Mouse (Mus musculus): ENCODE results near the gene Mrpl41. TPM values are rescaled to one million over a fixed set of nuclear protein-coding genes. Genes with fewer than 3 reads are reported as not detected.

Mrpl41 gene
- polyA plus RNA-seq, 1 experiment from 2014 or later, result 115 TPM

DNA sequence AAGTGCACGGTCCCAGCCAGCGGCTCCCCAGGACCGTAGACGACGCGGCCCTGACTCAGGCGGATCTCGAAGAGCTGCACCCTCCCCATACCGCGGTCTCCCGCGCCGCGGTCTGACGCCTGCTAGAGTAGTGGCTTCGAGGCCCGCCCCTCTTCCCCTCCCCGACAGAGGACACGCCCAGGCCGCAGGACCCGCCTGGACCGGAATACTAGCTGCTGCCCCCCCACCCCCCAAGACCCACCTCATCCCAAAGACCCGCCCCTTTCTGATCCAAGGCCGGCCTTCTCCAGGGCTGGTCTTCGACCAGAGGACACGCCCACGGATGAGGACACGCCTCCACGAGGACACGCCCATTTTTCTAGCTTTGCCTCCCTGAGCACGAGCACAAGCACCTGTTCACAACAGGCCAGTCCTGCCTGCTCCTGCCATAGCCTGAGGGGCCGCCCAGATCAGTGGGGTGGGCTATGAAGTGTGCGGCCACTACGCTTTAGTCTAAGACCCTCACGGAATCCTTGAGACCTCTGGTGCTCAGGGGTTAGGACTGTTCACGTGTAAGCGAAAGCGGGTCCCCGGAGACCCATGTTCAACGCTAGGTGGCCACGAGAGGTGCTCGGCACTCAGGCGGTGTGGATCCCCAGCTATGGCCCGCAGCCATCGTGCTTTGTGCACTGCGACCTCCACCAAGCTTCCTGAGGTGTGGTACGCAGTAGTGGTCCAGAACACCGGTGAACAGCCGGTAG lies 39.7 kb downstream of the Mrpl41 start, which contains the start of gene Arrdc1:
Arrdc1 (minus strand) TSS at position 196 of the 740 bp plus-strand sequence.
- Histone ChIP-seq H3K27me3 (ENCODE audit: insufficient read depth, low read length) (no peaks in the 10 kb centered on the region), H3K9me3 (ENCODE audit: low read depth, low read length) (no peaks in the 10 kb centered on the region), H3K4me1 (ENCODE audit: insufficient read depth) (no peaks in the 10 kb centered on the region), H3K4me3 (ENCODE audit: low read depth, low read length) (peak within 1 kb of the TSS; percentile 64), H3K4me2 (peak within 1 kb of the TSS; percentile 97), H3K9ac (peak within 1 kb of the TSS; percentile 71), H3K27ac (ENCODE audit: low read depth) (peak within 1 kb of the TSS; percentile 80), H3K36me3 (ENCODE audit: insufficient read depth) (no peaks in the 10 kb centered on the region)
- TF ChIP-seq CTCF (IDR thresholded peaks at IDR 0.05; ENCODE audit: low read depth), result peak; percentile 70
- DNase-seq (peak; percentile 97), ATAC-seq (ENCODE audit: insufficient read depth) (peak; percentile 95)
- 0% methylated on average over 49 of the region's 49 CpGs for WGBS

- 3% methylated on average over 19 of the region's 19 CpGs for WGBS
- no peak; the same call in 1 of the 2 replicates for ATAC-seq (ENCODE audit: insufficient read depth)
- Histone ChIP-seq H3K27ac (ENCODE audit: low read depth) (peak overlapping the region; percentile 80), H3K36me3 (ENCODE audit: insufficient read depth) (no peaks in the 10 kb centered on the region), H3K4me3 (ENCODE audit: low read depth, low read length) (peak overlapping the region; percentile 64), H3K4me1 (ENCODE audit: insufficient read depth) (no peaks in the 10 kb centered on the region), H3K4me2 (peak overlapping the region; percentile 97), H3K9ac (peak overlapping the region; percentile 71), H3K9me3 (ENCODE audit: low read depth, low read length) (no peaks in the 10 kb centered on the region), H3K27me3 (ENCODE audit: insufficient read depth, low read length) (no peaks in the 10 kb centered on the region)
- no peak for DNase-seq
- no peak for TF ChIP-seq CTCF (IDR thresholded peaks at IDR 0.05; ENCODE audit: low read depth)
These were observed 40.4 kb downstream of the Mrpl41 start for GRCm38 (mm10) chr2:24934441-24934963.

- no peak overlapping the region for H3K4me2 ChIP-seq
- ATAC-seq (ENCODE audit: insufficient read depth) (no peak), DNase-seq (no peak)
- WGBS, result 83% methylated on average over 5 of the region's 5 CpGs
- no peaks in the 10 kb centered on the region for H3K27me3 ChIP-seq (ENCODE audit: insufficient read depth, low read length)
- H3K36me3 ChIP-seq (ENCODE audit: insufficient read depth), result no peaks in the 10 kb centered on the region
- no peak overlapping the region for H3K4me3 ChIP-seq (ENCODE audit: low read depth, low read length)
- TF ChIP-seq CTCF (IDR thresholded peaks at IDR 0.05; ENCODE audit: low read depth), result no peak
- H3K9me3 ChIP-seq (ENCODE audit: low read depth, low read length), result no peaks in the 10 kb centered on the region
- 0 out of 2 replicates have a peak, but pooled peaks cover 4% of the 10 kb centered on the region for H3K4me1 ChIP-seq (ENCODE audit: insufficient read depth)
- H3K27ac ChIP-seq (ENCODE audit: low read depth), result peak overlapping the region; percentile 81
- no peak overlapping the region for H3K9ac ChIP-seq
These were observed 45.3 kb downstream of the Mrpl41 start for GRCm38 (mm10) chr2:24929593-24929992.

- 0 out of 2 replicates have a peak, but pooled peaks cover 4% of the 10 kb centered on the region for H3K4me1 ChIP-seq (ENCODE audit: insufficient read depth)
- H3K9ac ChIP-seq, result no peak overlapping the region
- peak overlapping the region; percentile 81 for H3K27ac ChIP-seq (ENCODE audit: low read depth)
- ATAC-seq (ENCODE audit: insufficient read depth) (peak; percentile 52; the same call in 1 of the 2 replicates), DNase-seq (peak; percentile 42)
- TF ChIP-seq CTCF (IDR thresholded peaks at IDR 0.05; ENCODE audit: low read depth), result no peak
- H3K4me2 ChIP-seq, result peak overlapping the region; percentile 37; the same call in 1 of the 2 replicates
- no peaks in the 10 kb centered on the region for H3K27me3 ChIP-seq (ENCODE audit: insufficient read depth, low read length)
- no peaks in the 10 kb centered on the region for H3K36me3 ChIP-seq (ENCODE audit: insufficient read depth)
- WGBS, result 24% methylated on average over 2 of the region's 2 CpGs
- H3K9me3 ChIP-seq (ENCODE audit: low read depth, low read length), result no peaks in the 10 kb centered on the region
- no peak overlapping the region for H3K4me3 ChIP-seq (ENCODE audit: low read depth, low read length)
These were observed 45.8 kb downstream of the Mrpl41 start for GRCm38 (mm10) chr2:24929119-24929518.

DNA sequence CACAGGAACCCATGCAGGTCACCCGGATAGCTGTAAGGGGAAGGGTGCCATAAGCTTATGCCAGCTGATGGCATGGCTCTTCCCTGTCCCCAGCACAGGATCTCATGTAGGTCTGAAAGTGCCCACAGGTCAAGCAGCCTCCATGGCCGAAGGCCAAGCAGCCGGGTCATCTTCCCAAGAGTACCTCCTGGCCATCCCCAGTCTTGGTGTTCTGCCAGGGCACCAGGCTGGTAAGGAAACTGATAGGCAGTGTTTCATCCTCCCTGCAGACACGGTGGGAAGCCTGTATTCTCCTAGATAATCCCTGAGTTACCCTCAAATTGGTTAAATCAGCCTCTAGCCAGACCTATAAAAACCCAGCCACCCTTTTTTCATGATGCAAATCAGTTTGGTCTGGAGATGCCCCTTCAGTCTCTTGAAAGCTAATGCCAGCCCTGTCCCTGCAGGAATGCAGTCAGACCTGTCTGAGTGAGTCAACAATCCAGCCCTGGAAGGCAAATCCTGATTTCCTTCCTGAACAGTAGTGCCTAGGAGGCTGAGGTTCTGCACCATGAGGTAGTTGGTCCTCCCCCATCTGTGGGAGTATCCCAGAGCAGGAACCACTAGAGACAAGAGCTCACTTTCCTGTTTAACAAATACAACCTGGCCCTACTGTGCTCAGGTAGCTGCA lies 47.0 kb downstream of the Mrpl41 start:
- H3K4me3 ChIP-seq (ENCODE audit: low read depth, low read length), result no peak overlapping the region; the same call in 1 of the 2 replicates
- peak; percentile 78 for DNase-seq
- TF ChIP-seq CTCF (IDR thresholded peaks at IDR 0.05; ENCODE audit: low read depth), result no peak
- peak overlapping the region; percentile 93 for H3K27ac ChIP-seq (ENCODE audit: low read depth)
- no peak overlapping the region for H3K9ac ChIP-seq
- no peaks in the 10 kb centered on the region for H3K27me3 ChIP-seq (ENCODE audit: insufficient read depth, low read length)
- no peaks in the 10 kb centered on the region for H3K9me3 ChIP-seq (ENCODE audit: low read depth, low read length)
- no peaks in the 10 kb centered on the region for H3K36me3 ChIP-seq (ENCODE audit: insufficient read depth)
- 42% methylated on average over 4 of the region's 4 CpGs for WGBS
- H3K4me1 ChIP-seq (ENCODE audit: insufficient read depth), result 0 out of 2 replicates have a peak, but pooled peaks cover 4% of the 10 kb centered on the region
- ATAC-seq (ENCODE audit: insufficient read depth), result peak; percentile 93
- H3K4me2 ChIP-seq, result peak overlapping the region; percentile 39

GRCm38 (mm10) chr2:24926965-24927358 lies 47.9 kb downstream of the Mrpl41 start:
- 49% methylated on average over 7 of the region's 7 CpGs for WGBS

More at GRCm38 (mm10) chr2:24926965-24927358, 47.9 kb downstream of the Mrpl41 start:
- H3K9ac ChIP-seq, result no peak overlapping the region
- no peak for TF ChIP-seq CTCF (IDR thresholded peaks at IDR 0.05; ENCODE audit: low read depth)
- DNase-seq, result peak; percentile 33
- H3K4me3 ChIP-seq (ENCODE audit: low read depth, low read length), result no peak overlapping the region
- H3K27ac ChIP-seq (ENCODE audit: low read depth), result peak overlapping the region; percentile 93
- no peaks in the 10 kb centered on the region for H3K36me3 ChIP-seq (ENCODE audit: insufficient read depth)
- H3K27me3 ChIP-seq (ENCODE audit: insufficient read depth, low read length), result no peaks in the 10 kb centered on the region
- 0 out of 2 replicates have a peak overlapping the region, but pooled peaks have one; percentile 39 for H3K4me2 ChIP-seq
- ATAC-seq (ENCODE audit: insufficient read depth), result no peak
- H3K4me1 ChIP-seq (ENCODE audit: insufficient read depth), result 0 out of 2 replicates have a peak, but pooled peaks cover 4% of the 10 kb centered on the region
- no peaks in the 10 kb centered on the region for H3K9me3 ChIP-seq (ENCODE audit: low read depth, low read length)

Data from lung, embryonic 14.5 days (tissue).